Mouse (Mus musculus): Measurements from ENCODE around the gene Cd3d.
A peak's percentile ranks its signal among the peaks of the same experiment; 100 is the strongest.
"Not testable (repeated sequence)": the region's sequence is repeated elsewhere in the genome, so short reads cannot be mapped to it uniquely, and the experiment has no call there.

Gene Cd3d

DNA sequence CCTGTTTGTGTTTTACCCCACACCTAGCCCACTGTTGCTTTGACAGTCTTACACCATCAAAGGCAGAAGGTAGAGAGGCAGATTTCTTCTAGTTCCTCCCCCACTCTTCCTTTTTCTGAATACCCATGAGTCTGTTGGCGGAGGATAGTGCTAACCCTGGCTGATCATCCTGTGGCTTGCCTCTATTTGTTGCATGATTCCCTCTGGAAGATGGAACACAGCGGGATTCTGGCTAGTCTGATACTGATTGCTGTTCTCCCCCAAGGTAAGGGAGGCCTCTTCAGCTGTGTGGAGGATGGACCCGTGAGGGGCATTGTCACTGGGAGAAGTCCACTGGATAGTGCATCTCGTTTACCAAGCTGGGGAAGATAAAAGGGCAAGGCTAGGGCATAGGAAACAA lies at the start of gene Cd3d:
Gene Cd3d, plus strand, starts transcription at position 111 of the 400 bp plus-strand sequence.
- peak; percentile 64 for DNase-seq

- DNase-seq, result no peak
These were observed 39.8 kb upstream of the Cd3d start for GRCm38 (mm10) chr9:44941756-44942155.

DNA sequence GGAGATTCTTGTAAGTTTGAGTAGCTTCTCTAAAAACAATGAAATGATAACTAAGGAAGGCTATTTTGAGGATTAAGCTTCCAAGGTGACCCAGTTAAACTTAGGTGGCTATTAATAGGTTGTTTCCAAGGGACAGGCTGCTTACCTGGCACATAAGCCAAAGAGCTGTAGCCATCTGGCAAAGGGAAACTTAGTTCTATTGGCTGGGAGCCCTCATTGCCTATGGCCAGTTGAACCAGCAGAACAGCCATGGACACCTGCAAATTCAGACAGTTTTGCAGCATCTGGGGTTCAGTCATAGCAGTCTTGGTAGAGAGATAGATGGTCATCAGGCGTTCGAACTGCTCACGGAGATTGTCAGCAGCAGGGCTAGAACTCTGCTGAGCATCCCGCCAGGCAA lies 39.2 kb upstream of the Cd3d start:
- DNase-seq, result no peak

DNA sequence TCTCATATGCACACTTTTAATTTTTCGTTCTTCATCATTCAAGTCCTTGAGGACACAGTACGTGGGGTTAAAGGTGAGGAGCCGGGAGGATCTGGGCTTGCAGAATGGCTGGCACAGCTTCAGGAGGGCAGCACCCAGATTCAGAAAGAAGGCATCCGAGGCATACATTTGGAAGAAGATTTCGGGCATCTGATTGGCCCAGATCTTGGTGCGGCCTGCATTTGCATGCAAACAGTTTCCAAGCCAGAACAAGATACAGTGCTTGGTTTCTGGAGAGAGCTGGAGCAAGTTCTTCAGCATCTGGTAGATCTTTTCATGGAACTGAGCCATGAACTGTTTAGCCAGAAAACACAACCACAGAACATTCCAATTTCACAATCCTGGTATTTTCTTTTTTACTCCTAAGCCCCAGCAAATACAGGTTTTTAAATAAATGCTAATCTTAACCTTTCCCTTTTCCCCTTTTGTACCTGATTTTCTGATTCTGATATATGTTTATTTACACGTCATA lies 35.3 kb upstream of the Cd3d start:
- DNase-seq, result no peak

DNA sequence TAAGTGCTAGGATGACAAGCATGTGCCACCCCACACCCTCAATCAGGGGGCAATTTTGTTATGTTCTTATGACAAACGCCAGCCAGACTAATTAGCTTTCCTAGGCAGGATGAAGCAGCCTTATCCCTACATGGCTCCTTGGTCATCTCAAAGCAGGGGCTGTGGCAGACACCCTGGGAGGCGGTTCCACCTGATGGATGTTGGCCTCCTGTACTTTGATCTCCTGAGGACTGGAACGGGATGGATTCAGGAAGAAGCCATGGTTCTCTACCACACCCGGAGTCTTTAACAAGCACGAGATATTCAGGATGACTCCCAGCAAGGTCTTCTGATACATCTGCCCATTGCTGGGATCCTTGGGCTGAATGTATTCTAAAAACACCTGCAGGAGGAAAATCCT lies 33.8 kb upstream of the Cd3d start:
- DNase-seq, result no peak

- DNase-seq, result no peak
These were observed 27.2 kb upstream of the Cd3d start for GRCm38 (mm10) chr9:44954432-44954831.

- peak; percentile 99 for DNase-seq
These were observed 16.3 kb upstream of the Cd3d start, which contains the start of gene Ube4a for GRCm38 (mm10) chr9:44965126-44965832. Gene Ube4a (minus strand): TSS chr9:44965600.

- DNase-seq, result no peak
These were observed 15.6 kb upstream of the Cd3d start for GRCm38 (mm10) chr9:44965833-44966466.

GRCm38 (mm10) chr9:44966815-44967242 lies 14.8 kb upstream of the Cd3d start:
- DNase-seq, result peak; percentile 90

DNA sequence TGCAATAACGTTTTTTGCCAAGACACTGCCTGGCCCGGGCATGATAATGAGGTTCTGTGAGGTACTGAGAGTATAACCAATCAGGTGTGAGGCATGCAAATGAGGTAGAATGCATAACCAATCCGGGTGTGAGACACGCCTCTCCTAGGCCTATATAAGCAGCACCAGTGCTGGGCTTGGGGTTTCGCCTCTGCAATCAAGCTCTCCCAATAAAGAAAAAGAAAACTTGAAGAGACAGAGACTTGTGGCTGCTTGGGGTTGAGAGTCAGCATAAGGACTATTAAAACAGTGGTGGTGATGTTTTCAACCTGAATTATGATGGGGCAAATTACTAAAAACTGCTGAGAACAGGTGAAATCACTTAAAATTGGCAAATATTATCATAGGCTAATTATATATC lies 13.8 kb upstream of the Cd3d start:
- not testable (repeated sequence) for DNase-seq

DNA sequence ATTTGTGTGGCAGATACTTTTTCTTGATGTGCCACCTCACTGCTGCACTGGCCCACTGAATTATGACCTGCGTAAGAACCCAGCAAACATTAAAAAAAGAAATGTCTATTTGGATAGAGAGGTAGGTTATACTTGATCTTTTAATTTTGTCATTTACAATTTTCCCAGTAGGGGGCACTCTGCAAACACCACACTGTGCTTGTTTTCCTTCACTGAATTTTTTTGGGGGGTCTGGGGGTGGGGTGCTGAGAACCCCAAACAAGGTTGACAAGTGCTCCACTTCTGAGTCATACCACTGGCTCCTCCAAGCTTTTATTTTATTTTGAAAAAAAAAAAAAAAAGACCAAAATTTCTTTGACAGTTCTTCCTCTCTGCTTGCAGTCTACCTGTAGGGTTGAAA lies 12.1 kb upstream of the Cd3d start:
- no peak for DNase-seq

- no peak for DNase-seq
These were observed 3.8 kb upstream of the Cd3d start for GRCm38 (mm10) chr9:44977813-44978212.

GRCm38 (mm10) chr9:44979806-44980205 lies 1.8 kb upstream of the Cd3d start:
- peak; percentile 63 for DNase-seq

DNA sequence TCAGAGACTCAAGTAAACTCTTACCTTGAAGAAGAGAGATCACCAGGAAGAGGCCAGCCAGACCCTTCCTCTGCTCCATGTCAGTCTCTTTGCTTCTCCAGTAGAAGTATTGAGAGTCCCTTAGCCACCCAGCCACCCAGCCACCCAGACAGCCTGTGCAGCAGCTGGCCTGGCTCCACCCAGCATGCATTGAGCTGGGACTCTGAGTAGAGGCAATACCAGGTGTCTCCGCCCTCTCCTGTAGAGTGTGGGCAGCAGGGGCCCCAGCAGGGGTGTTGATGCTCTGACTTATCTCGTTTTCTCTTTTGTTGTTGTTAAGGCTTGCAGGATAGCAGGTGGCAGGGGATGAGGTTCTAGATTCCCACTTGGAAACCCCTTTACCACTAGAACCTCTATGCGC lies 1.3 kb upstream of the Cd3d start, which contains the start of gene Cd3g:
Gene Cd3g, minus strand, starts transcription at position 190 of the 400 bp plus-strand sequence.
- DNase-seq, result peak; percentile 90

- peak; percentile 48 for DNase-seq
These were observed 482 bp upstream of the Cd3d start for GRCm38 (mm10) chr9:44981104-44981503.

DNA sequence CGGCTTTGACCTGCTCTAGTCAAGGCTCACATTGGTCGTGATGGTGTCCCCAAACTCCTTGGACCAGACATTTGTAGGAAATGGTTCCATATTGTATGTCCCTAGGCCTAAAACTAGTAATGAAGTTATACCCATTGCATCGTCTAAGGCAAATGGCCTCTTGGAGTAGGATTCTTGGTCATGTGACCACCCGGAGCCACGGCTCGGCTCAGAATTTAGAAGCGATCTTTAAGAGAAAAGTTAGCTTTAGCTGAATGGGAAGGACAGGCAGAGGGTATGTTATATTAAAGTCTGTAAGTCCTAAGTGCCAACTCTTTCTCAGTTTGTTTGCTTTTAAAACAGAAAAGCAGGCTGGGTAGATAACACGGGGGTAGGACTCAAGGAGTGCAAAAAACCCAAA lies 495 bp downstream of the Cd3d start:
- DNase-seq, result no peak

- peak; percentile 58 for DNase-seq
These were observed 945 bp downstream of the Cd3d start for GRCm38 (mm10) chr9:44982531-44982930.

DNA sequence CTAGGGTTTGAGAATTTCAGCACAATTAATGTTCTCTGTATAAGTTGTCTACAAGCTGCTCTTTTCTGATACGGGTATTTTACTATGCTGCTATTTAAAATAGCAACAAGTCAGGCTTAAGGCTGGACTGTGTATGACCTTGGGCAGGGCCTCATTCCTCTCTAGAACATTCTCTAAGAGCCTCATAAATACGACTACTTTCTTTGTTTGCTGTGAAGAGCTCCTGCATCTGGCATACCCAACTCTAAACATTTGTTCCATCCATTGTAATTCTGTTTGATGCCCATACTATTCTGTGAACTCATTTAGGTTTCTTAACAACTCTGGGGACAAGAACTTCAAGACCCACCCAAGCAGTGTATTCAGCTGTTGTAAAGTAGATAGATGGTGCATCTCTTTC lies 1.4 kb downstream of the Cd3d start:
- no peak for DNase-seq

- peak; percentile 51 for DNase-seq
These were observed 4.2 kb downstream of the Cd3d start for GRCm38 (mm10) chr9:44985721-44986161.

DNA sequence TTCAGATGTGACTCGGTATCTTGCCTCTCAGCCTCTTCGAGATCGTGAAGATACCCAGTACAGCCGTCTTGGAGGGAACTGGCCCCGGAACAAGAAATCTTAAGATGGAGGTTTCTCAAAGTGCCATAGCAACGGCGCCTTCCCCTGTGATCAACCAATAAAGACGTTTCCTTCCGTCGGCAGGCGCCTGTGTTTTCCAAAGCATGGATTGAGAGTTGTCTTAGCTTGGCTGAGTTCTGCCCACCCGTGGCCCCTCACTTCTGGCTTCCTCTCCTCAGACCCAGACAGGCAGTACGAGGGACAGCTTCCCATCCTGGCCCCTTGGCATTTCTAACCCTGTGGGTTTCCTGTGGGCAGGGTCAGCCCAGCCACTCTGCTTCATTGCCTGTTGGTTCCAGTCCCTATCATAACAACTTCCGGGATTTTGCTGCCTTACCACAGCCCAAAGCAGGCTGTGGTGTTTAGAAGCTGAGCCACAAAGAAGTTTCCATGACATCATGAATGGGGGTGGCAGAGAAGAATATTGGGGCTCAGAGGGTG lies 4.7 kb downstream of the Cd3d start:
- DNase-seq, result peak; percentile 75

- peak; percentile 55 for DNase-seq
These were observed 5.4 kb downstream of the Cd3d start for GRCm38 (mm10) chr9:44986976-44987375.

- DNase-seq, result peak; percentile 12
These were observed 10.2 kb downstream of the Cd3d start for GRCm38 (mm10) chr9:44991821-44992220.

GRCm38 (mm10) chr9:44992271-44992670 lies 10.7 kb downstream of the Cd3d start:
- no peak for DNase-seq

DNA sequence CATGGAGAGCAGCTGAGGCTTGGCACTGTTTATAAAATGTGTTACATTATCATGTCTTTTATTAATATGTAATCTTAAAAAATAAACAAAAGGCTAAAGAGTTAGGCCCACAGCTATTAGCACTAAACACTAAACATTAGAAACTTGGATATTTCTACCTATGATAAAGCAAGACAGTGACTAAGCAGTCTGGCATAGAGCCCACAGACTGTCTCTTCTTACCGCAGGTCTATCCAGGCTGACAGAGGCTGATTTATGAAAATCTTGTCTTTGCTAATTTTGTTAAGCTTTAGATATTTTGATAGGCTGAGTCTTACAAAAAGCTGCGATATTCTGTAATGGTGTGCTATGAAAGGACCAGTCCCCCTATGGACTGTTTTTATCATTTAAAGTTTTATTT lies 11.7 kb downstream of the Cd3d start:
- DNase-seq, result no peak
